Mouse (Mus musculus) erythroblast, embryonic 14.5 days (primary cell): ENCODE results near the gene Stk17b.

ENCODE experiments used
- GATA1 ChIP-seq: IDR thresholded peaks from 2 replicates; pipeline ENCODE4 v1.6.1; 2012; ENCODE audit warnings: low read length, inconsistent platforms, mixed read lengths
- TAL1 ChIP-seq: IDR thresholded peaks from 3 replicates; pipeline ENCODE4 v1.6.1; 2012; ENCODE audit warnings: low read length, inconsistent platforms, mixed read lengths

DNA sequence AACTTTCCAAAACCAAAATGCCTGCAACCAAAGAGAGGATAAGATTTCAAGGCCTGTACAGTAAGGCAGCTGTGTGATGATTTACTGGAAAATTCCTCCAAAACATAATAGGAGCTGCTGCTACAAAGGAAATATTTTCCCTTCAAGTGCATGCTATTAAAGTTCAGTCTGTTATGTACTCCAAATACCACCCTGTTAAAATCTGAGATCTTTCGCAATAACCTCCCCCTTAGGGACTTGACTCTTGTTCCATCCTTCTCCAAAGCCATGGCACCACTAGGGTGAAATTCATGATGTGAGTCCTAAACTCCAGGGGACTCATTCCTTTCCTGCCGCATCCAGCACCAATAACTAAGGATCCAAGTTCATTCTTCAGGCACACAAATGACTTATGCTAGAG is 58.1 kb downstream of the Stk17b start:
- TF ChIP-seq GATA1 (no peak), TAL1 (no peak)
